Mouse (Mus musculus) spleen, adult 12 weeks (tissue): ENCODE measurements around the gene Sirpa.

ENCODE experiments used
- DNase-seq: peaks from one replicate; pipeline ENCODE4 v3.0.0; 2022; ENCODE audit warnings: low spot score

Sirpa gene

DNA sequence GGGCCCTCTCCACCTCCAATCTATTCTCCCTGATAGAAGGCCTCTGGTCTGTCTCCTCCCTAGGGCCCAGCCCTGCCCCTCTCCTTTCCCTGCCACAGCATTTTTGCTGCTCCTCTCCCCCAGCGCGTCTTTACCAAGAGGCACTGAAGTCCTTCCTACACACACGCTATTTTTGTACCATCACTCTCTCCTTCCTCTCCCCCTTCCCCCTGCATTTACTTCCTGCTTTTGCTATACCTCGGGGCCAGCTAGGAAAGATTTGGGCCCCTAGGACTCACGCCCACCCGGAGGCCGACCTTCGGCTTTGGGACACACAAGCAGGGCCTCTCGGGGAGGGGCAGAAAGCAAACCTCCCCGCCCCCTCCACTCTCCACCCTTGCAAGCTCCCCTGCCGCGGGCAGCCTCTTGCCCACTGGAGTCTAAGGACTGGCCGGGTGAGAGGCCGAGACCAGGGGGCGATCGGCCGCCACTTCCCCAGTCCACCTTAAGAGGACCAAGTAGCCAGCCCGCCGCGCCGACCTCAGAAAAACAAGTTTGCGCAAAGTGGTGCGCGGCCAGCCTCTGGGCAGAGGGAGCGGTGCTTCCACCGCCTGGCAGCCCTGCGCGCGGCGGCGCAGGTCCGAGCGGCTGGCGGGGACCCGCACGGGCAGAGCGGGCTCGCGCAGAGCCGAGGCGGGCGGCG lies at the start of gene Sirpa:
Sirpa (plus strand) TSS at position 377 of the 682 bp plus-strand sequence.
- DNase-seq, result no peak

- no peak for DNase-seq
Measured at GRCm38 (mm10) chr2:129544448-129544847, 48.2 kb upstream of the Sirpa start.

DNA sequence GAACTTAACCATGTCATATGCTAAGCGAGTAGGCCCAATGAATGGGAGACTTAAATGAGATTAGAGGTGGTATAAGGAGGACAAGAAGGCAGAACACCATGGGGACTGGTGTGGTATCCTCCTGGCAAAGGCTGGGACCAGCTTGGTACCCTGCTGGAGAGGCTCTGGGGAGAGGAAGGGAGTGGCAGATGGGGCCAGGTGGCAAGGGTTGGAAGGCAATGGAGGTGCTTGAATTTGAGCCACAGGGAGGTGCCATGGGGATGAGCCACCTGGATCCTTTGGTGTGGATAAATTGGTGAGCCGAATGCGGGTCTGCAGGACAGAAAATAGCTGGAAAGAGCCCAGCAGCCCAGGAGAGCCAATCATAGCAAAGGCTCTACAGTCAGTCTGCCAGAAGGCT lies 47.7 kb upstream of the Sirpa start:
- no peak for DNase-seq

- DNase-seq, result no peak
Measured at GRCm38 (mm10) chr2:129545596-129545995, 47.0 kb upstream of the Sirpa start.

DNA sequence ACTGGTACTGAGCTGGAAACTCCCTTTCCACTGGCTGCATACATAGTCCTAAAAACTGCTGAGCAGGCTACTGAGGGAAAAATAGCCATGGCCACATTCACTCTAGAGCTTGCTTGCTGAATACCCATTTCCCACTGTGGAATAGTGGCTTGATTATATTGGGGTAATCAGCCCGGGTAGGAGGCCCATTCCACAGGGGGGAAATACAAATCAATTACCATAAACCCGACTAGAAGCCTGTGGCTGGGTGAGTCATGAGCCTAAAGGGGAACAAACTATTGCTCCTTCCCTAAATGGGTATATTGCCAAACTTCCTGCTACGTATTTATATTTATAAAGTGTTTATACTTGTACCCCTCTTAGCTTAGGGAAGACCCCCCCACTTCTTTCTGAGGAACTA lies 45.9 kb upstream of the Sirpa start:
- no peak for DNase-seq

DNA sequence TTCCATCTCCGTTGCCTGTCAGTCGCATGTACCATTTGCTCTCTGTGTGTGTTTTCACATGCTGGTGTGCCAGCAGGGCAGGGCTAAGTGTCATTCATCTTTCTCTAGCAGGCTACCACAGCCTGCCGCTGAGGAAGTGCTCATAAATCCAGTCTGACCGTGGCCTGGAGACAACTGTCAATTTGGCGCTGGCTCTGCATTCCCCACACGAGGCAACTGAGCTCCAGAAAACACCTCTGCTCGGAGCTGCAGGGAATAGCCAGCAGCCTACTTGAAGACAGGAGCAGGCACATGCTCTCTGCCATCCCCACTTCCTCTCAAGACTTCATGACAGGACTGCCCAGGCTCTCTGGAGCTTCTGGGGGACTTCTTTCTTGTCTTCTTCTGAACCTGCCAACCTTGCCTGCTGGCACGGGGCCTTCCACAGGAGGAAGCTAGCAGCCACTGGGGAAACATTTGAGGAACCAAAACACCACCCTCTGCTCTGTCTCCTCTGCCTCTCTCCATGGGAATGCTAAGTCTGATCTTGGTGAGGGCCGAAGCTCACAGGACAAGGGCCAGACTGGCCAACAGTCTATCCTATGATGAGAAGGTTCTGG lies 43.0 kb upstream of the Sirpa start:
- no peak for DNase-seq

- no peak for DNase-seq
Measured at GRCm38 (mm10) chr2:129550781-129551180, 41.9 kb upstream of the Sirpa start.

GRCm38 (mm10) chr2:129556081-129556480 lies 36.6 kb upstream of the Sirpa start:
- DNase-seq, result no peak

GRCm38 (mm10) chr2:129558008-129558874 lies 34.4 kb upstream of the Sirpa start:
- DNase-seq, result no peak

- no peak for DNase-seq
Measured at GRCm38 (mm10) chr2:129558875-129559219, 33.8 kb upstream of the Sirpa start.

DNA sequence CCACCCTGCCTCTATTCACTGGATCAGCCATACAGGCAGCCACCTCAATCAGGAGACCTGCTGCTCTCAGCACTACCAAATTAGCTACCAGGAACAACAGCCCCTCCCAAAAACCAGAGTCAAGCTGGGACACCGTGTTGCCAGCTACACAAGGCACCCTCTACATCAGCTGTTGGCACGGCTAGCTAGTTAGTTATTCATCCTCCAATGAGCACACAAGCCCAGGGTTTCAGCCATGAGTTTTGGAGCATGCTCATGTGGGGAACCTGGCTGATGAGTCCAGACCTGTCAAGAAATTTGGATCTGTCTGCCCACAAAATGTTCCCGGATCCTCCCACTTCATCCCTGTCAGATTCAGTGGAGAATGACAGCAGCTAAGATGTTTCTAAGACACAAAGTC lies 30.8 kb upstream of the Sirpa start:
- DNase-seq, result no peak

DNA sequence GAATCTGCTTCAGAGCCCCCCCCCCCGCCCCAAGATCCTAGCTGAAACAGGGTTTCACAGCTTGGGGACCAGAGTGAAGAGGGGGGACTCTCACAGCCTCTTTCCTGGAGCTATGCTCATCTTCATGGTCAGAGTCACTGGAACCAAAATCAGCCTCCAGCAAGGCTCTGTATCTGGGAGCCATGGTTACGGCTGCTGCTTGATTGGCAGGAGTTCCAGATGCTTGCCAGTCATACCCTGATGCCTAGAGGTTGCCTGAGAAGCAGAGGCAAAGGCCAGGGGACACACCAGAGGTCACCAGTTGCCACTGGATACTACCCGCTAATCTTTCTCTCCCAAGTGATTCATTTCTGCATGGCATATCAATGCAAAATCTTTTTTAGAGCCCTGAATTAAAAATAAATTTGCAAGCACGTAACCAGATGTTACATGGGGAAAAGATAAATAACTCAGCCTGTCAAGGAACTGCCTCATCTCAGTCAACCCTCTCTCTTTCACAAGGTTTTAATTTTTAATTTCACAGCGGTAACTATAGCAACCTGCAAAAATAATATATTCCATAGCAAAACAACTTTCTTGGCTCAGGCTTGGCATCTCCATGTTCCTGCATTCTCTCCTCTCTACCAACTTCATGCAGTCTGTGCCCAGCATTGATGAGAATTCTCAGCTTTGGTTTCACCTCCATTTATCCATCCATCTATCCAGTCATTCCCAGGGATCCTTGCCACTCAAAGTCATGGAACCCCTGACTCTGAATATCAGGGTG lies 28.5 kb upstream of the Sirpa start:
- DNase-seq, result no peak

- no peak for DNase-seq
Measured at GRCm38 (mm10) chr2:129569120-129569519, 23.5 kb upstream of the Sirpa start.

GRCm38 (mm10) chr2:129569556-129569955 lies 23.1 kb upstream of the Sirpa start:
- no peak for DNase-seq

DNA sequence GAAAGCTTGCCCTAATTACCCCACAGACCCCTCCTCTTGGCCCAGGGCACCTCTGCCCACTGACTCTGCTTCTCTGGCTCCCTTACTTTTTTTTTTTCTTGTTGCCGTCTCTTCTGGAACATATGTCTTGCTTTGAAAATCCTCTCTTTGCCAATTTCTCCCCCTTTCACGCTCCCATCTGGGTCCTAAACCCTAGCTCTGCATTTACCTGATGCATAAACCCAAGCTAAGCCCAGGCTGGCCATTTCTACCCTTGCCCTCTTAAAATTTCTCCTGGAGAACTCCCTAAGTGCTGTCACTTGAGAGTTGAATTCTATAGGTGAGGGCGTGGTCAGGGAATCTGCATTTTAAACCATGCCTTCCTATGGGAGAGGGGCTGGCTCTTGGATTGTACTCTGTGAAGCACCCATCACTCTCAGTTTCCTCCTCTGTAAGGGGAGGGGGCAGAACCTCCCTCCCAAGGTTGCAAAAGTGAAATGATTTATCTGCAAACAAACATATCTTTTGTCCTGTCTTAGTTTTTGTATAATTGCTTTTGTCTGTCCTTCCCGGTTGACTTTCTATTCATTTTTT lies 18.8 kb upstream of the Sirpa start:
- DNase-seq, result no peak

DNA sequence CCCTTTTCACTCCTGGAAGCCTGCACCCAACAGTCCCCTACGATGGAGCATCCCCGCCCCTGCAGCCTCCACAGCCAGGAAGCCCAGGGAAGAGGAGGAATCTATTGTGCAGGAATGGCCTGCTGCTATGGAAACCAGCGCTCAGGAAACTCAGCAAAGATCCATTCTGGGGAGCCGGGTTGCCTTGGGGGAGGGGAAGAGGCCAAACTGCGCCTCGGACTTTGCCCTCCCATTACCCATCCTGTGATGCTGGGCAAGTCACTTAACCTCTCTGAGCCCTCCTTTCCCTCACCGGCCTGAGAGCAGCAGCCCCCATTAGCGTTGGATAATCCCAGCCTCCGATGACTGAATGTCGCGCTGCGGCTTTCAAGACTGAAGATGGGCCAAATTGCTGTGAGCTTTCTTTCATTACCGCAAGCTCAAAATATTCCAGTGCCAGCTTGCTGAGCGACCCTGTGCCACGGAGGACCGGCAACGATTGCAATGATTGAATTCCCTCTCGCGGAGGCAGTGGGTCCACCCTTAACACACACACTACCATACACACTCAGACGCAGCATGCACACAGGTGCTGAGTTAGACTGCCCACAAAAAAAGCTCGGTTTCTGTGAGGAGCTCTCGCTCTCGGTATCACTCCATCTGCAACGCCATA lies 18.1 kb upstream of the Sirpa start:
- DNase-seq, result no peak

GRCm38 (mm10) chr2:129575113-129575512 lies 17.5 kb upstream of the Sirpa start:
- DNase-seq, result no peak

DNA sequence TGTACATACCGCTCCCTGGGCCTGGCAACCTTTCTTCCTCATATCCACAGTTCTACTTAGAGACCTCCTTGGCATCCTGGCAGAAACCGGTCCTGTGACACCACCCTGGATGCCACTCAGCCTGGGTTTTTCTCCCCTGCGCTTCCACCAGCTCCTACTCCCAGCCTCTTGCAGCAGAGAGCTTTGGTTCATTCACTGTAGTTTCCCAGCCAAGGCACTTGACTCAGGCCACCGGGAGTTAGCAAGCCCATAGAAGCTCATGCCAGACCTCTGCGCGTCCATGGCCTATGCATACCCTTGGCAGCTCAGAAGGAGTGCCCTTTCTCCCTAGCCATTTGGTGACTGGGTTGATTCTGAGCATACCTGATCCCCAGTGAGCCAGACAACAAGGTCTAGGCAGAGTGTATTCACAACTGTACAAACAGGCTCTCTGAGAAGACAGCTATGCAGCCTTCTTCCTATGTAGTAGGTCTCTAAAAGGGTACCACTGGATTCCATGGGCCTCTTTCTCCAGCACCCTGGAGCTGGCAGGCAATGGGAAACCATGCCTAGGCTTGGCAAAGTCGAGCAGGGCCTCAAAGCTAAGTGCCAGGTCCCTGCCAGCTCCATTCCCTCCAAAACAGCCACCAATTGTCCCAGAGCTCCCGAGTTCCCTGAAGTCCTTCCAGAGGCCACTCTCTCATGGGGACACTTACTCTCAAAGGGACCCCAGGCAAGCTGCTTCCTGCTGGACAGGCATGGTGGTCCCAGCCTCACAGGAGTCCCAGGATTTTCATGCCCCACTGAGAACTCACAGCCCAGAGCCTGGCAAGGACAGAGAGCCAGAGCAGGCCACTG lies 15.8 kb upstream of the Sirpa start:
- DNase-seq, result no peak

DNA sequence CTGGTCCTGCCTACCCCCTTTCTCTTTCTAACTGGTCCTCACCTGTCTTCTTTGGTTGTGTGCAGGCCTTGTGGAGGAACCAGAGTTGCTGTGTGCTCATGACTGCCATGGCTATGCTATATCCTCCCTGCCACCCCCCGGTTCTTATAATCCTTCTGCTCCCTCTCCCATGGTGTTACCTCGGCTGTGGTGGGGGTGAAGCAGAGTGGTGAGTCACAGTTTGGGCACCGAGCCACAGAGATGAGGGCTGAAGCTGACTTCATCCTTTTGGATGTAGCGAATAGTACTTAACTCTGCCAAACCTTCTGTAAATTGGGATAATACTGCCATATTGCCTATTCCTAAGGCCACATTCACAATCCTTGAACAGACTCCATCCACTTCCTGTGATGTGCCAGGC lies 12.0 kb upstream of the Sirpa start:
- DNase-seq, result no peak

DNA sequence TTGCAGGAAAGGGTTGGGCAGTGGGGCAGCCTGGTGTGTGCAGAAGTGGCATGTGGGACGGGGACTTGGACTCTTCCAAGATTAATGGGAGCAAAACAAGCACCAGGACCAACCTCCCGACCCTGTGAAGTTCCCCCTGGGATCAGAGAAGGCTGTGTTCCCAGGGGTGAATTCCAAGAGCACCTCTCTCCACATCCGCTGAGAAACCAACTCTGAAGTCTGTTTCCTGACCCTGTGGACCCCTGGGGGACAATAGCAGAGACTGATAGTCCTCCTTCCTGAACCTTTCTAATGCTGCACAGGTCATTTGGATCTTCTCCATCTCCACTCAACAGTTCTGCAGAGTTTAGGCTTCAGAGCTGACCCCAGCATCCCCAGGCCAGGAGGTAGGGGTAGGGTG lies 10.8 kb upstream of the Sirpa start:
- no peak for DNase-seq

DNA sequence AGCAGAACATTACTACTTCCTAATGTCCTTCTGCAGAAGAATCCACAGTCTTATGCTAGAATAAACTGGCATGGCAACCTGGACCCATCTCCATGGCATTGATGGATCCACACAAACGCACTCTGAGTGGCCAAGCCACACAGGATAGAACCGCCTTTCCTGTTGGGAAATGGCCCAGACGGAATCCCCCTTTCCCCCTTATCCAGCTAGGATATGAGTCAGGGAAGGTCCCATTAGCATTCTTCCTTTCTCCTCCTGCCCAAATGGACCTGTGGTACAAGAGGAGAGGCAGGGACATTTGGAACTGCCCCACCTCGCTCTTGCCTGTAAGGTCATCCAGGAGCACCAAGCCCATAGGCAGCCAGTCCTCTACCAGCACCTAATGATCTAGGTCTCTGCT lies 10.4 kb upstream of the Sirpa start:
- no peak for DNase-seq
